Mouse (Mus musculus) limb, embryonic 10.5 days (tissue): ENCODE measurements around the gene Pak4. TPM values are rescaled to one million over a fixed set of nuclear protein-coding genes. Genes with fewer than 3 reads are reported as not detected.
"Not testable (repeated sequence)": the region's sequence is repeated elsewhere in the genome, so short reads cannot be mapped to it uniquely, and the experiment has no call there.

Source experiments
- DNase-seq: peaks from one replicate; pipeline ENCODE4 v3.0.0-alpha.2; 2017; ENCODE audit warnings: low spot score
- H3K27ac ChIP-seq: fragments of 300-500 bp; sonication (generic); 2 replicates; pipeline ENCODE4 v1.5.1; 2016; ENCODE audit warnings: mild to moderate bottlenecking
- H3K27me3 ChIP-seq: fragments of 300-500 bp; sonication (generic); 2 replicates; pipeline ENCODE4 v1.6.1; 2016; ENCODE audit warnings: low read depth, mild to moderate bottlenecking; ENCODE audit not compliant: poor library complexity, severe bottlenecking
- H3K36me3 ChIP-seq: fragments of 300-500 bp; sonication (generic); 2 replicates; pipeline ENCODE4 v1.6.1; 2016; ENCODE audit warnings: mild to moderate bottlenecking, moderate library complexity
- H3K4me1 ChIP-seq: fragments of 300-500 bp; sonication (generic); 2 replicates; pipeline ENCODE4 v1.6.1; 2016
- H3K4me3 ChIP-seq: fragments of 300-500 bp; sonication (generic); 2 replicates; pipeline ENCODE4 v1.5.1; 2016; ENCODE audit warnings: mild to moderate bottlenecking, moderate library complexity
- H3K9me3 ChIP-seq: fragments of 300-500 bp; sonication (generic); replicated peaks from 2 replicates; pipeline ENCODE4 v1.6.1; 2016; ENCODE audit warnings: mild to moderate bottlenecking
- WGBS: fragments of 180-500 bp; shearing (Covaris S2); methylation state at CpG from one replicate; pipeline ENCODE4 v1.1.7; 2016; 5-methylcytosine and 5-hydroxymethylcytosine counted together
- polyA plus RNA-seq: library from polyadenylated mRNA; unstranded; fragments of >200 nt; fragmentation: Nextera tagmentation; extraction: Ambion mirVana; gene quantifications from 2 replicates; pipeline ENCODE4 v1.2.1, GENCODE M21; 2016

The Pak4 gene
- polyA plus RNA-seq, 1 experiment from 2014 or later = 64.9 TPM

DNA sequence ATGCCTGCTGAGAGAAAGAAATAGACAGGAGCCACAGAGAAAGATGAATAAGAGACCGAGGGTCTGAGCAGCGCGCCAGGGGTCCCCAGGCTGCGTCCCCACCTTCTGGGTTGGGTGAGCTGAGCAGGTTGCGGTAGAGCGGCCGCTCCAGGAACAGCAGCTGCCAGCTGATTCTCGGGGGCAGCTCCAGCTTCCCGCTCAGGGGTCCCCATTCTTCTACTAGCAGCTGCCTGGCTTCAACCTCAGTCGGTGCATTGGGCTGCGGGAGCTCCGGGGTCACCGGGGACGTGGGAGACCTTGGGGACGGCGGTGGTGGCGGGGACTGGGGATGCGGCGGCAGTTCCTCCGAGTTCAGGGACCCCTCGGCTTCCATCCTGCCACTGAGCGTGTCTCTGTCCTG, 51.3 kb downstream of the Pak4 start:
- Histone ChIP-seq H3K4me1 (peaks cover 35% of the 10 kb centered on the region), H3K4me3 (peak overlapping the region; percentile 41), H3K9me3 (no peaks in the 10 kb centered on the region), H3K27me3 (peaks cover 60% of the 10 kb centered on the region), H3K36me3 (no peaks in the 10 kb centered on the region), H3K27ac (no peak overlapping the region)
- no peak for DNase-seq
- 1% methylated on average over 22 of the region's 22 CpGs for WGBS

DNA sequence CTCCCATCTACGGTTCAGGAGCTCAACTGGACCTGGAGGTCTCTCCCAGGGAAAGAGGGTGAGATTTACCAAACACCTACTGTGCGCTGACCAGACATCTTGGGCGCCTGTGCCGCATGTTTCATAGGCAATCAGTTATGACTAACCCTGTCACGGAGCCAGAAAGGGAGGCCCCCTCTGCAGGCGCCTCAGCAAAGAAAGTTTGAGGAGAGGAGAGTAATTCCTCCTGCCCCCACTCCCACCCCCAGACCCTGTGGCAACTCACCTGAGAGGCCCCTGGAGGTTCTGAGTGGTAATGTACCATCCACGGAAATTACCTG, 52.1 kb downstream of the Pak4 start:
- Histone ChIP-seq H3K36me3 (no peaks in the 10 kb centered on the region), H3K9me3 (no peaks in the 10 kb centered on the region), H3K4me1 (peaks cover 35% of the 10 kb centered on the region), H3K4me3 (no peak overlapping the region; the same call in 1 of the 2 replicates), H3K27me3 (peaks cover 60% of the 10 kb centered on the region), H3K27ac (no peak overlapping the region)
- WGBS = 41% methylated on average over 7 of the region's 7 CpGs
- no peak for DNase-seq

DNA sequence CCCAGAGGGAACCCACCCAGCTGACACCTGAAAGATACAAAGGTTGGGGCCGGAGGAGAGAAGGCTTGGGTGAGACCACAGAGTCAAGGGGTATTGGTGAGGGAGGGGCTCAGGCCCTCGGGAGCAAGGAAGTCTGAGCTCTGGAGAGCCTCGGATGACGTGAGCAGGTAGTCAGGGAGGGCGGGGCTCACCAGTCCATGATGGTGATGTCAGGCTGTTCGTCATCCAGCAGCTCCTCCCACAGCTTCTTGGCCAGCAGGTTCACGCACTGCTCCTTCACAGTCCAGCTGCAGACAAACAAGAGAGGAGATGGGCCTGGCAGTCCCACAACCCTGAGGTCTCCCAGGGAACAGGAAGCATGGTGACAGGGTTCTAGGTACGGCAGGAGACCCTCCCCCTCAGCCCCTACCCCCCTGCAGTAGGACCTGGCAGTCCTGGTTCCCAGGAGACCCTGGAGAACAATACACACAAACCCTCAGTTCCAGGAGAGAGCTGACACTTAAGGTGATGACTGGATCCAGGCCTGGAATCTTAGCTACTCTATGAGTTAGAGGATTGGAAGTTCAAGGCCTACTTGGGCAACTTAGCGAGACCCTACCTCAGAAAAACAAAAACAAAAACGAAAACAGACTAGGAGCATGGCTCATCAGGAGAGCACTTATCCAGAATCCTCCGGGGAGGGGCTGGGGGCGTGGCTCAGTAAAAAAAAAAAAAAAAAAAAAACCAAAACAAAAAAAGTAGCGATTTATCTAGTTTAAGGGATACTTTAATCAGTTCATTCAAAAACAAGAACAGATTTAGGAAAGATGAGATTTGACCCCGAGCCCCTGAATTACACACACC, 52.7 kb downstream of the Pak4 start:
- WGBS = 19% methylated on average over 14 of the region's 14 CpGs
- no peak overlapping the region for H3K4me3 ChIP-seq
- peaks cover 35% of the 10 kb centered on the region for H3K4me1 ChIP-seq
- H3K27me3 ChIP-seq = peaks cover 60% of the 10 kb centered on the region
- H3K9me3 ChIP-seq = no peaks in the 10 kb centered on the region
- H3K36me3 ChIP-seq = no peaks in the 10 kb centered on the region
- no peak for DNase-seq
- no peak overlapping the region for H3K27ac ChIP-seq

DNA sequence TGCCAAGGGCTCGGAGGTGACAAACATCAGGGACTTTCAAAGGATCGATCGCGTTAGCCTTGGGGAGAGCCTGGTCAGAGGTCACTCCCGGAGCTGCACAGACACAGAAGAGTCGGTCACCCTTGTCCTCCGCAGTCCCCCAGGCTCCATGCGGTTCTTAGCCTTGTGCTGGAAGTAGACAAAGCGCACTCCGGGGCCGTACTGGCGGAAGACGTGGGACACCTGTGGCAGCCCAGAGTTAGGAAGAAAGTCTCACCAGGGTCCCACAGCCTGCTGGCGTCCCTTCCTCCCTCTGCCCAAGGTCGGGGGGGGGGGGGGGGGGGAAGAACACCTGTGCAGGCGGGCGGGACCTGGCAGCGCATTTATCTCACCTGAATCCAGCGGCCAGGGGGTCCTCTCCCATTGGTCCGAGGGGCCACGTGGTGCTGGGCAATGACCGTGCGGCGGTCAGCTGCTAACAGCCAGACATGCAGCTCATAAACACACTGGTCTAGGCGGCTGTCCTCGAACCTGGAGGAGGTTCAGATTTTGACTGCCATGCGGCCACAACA, 53.9 kb downstream of the Pak4 start:
- 5% methylated on average over 27 of the region's 27 CpGs for WGBS
- Histone ChIP-seq H3K4me3 (peak overlapping the region; percentile 48), H3K36me3 (no peaks in the 10 kb centered on the region), H3K4me1 (peaks cover 35% of the 10 kb centered on the region), H3K9me3 (no peaks in the 10 kb centered on the region), H3K27ac (peak overlapping the region; percentile 51), H3K27me3 (peaks cover 60% of the 10 kb centered on the region)
- peak; percentile 64 for DNase-seq

DNA sequence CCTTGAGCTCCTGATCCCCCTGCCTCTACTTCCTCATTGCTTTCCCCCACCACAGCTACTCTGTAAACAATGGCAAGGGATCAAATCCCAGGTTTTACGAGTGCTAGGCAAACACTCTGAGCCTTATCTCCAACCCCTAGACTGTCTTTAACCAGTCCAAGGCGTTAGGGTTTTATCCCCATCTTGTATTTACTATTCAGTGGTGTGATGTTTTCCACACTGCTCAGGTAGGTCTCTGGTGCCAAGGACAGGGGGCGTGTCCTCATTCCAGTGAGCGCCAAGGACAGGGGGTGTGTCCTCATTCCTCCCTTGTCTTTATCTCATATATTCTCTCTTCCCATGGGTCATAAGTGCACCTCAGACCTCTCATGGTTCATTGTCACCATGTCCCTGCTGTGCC, 57.5 kb downstream of the Pak4 start, which contains the start of gene Sycn:
Gene Sycn (plus strand): TSS at position 360 of the 400 bp plus-strand sequence.
- Histone ChIP-seq H3K4me1 (peaks cover 16% of the 10 kb centered on the region), H3K4me3 (no peak within 1 kb of the TSS), H3K36me3 (no peaks in the 10 kb centered on the region), H3K27me3 (peaks cover 28% of the 10 kb centered on the region), H3K27ac (no peak within 1 kb of the TSS), H3K9me3 (no peaks in the 10 kb centered on the region)
- 81% methylated on average over 4 of the region's 4 CpGs for WGBS
- DNase-seq = no peak

DNA sequence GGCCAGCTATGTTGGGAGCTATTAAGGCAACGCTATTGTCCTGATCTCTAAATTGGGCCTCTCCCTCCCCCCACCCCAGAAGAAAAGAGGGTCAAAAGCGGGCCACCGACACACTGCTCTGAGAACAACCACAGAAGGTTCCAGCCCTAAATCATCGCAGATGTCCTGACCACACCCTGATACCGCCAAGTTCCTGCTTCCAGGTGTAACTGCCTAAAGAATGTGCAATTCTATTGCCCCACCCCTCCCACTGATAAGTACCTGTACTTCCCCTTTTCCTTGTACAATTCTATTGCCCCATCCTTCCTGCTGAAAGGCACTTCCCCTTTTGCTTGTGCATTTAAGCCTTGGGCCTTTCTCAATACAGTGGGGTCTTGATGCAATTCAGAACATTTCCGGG, 59.1 kb downstream of the Pak4 start:
- H3K27ac ChIP-seq, H3K4me1 ChIP-seq, H3K4me3 ChIP-seq, H3K9me3 ChIP-seq, DNase-seq, H3K36me3 ChIP-seq: not testable (repeated sequence)
- 85% methylated on average over 6 of the region's 6 CpGs for WGBS
- peaks cover 12% of the 10 kb centered on the region for H3K27me3 ChIP-seq

DNA sequence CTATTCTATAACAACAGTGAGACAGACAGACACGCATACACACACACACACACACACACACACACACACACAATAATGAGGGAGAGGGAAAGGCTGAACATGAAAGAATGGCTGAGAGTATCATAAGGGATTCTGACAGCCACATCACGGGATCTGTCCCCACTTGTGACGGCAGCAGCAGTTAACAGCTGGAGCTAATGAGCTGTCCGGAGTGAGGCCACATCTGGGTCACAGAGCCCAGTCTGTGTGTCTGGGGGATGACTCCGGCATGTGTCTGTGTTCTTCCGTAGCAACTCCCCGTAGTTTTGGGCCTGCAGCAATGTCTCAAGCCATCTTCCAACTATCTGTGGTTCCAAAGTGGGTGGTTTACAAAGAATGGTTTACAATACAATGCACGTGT, 66.0 kb downstream of the Pak4 start:
- Histone ChIP-seq H3K9me3 (no peaks in the 10 kb centered on the region), H3K27me3 (no peaks in the 10 kb centered on the region; the same call in 1 of the 2 replicates), H3K27ac (no peak overlapping the region), H3K4me1 (peaks cover 7% of the 10 kb centered on the region), H3K36me3 (no peaks in the 10 kb centered on the region), H3K4me3 (no peak overlapping the region)
- no peak for DNase-seq
- 51% methylated on average over 8 of the region's 8 CpGs for WGBS

DNA sequence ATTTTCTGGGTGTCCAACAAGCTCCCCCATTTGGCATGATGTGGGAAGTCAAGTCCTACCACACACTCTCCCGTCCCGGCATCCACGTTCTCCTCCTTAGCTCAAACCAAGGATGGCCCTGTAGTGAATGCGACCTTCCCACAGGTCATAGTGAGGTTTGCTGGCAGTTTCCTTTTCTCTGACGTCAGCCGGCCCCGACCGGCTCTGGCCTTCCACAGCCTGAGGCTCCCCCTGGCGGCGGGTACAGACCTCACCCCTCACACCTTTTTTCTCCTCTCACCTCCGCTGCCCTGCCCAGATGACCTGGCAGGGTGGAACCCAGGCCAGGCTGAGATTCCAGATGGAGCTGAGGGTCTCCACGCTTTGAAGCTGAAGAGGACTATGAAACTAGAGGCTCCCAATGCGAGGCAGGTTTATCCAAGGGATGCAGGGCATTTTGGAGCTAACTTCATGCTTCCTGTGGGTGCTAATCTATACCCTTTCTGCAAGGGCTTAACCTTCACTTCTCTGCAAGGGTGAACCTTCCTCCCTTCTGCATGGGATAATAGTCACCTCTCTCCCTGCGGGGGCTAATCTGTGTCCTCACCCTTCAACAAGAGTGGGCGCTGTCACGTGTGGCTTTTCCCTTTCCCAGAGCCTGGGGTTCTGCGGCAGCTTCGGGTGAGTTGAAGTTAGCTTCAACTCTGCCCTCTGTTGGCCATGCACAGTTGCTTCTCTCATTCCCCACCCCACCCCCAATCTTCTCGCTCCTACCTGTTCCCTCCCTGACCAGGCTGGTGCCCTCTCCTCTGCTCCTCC, 69.9 kb downstream of the Pak4 start:
- no peaks in the 10 kb centered on the region; the same call in 1 of the 2 replicates for H3K27me3 ChIP-seq
- peak; percentile 88 for DNase-seq
- no peaks in the 10 kb centered on the region for H3K9me3 ChIP-seq
- peaks cover 7% of the 10 kb centered on the region for H3K4me1 ChIP-seq
- no peaks in the 10 kb centered on the region for H3K36me3 ChIP-seq
- H3K27ac ChIP-seq = no peak overlapping the region
- 8% methylated on average over 19 of the region's 19 CpGs for WGBS
- no peak overlapping the region for H3K4me3 ChIP-seq

DNA sequence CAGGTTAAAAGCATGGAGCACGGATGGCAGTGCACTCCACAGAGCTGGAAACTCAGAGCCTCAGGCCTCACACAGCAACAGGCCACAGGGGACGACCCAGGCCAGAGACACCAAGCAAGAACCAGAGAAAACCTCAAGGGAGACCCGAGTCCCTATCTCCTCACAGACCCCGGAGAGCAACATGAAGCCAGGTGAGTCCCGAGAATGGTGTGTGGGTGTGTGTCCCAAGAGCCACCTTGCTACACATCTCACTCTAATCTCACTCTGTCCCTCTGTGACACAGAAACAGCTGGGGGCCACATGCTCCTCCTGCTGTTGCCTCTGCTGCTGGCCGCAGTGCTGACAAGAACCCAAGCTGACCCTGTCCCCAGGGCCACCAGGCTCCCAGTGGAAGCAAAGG, 75.4 kb downstream of the Pak4 start, which contains the start of gene Ifnl3:
Gene Ifnl3 (plus strand): TSS at position 301 of the 400 bp plus-strand sequence.
- H3K27ac ChIP-seq, H3K27me3 ChIP-seq, DNase-seq, H3K4me3 ChIP-seq, H3K4me1 ChIP-seq, H3K9me3 ChIP-seq, H3K36me3 ChIP-seq: not testable (repeated sequence)
- WGBS = 75% methylated on average over 5 of the region's 6 CpGs

DNA sequence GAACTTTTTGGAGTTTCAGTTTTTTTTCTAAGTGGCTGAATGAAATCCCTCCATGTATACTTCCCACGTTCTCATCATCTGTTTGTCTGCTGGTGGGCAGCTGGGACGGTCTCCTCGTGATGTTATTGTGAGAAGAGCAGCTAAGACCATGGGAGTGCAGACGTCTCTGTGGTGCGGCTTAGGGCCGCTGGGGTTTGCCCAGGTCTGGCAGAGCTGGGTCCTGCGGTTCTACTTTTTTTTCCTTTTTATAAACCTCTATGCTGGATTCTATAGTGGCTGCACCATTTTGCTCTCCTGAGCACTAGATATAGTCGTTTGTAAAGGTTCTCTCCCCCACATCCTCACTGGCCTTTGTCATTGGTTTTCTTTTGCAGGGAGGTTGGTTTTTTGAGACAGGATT, 86.5 kb downstream of the Pak4 start:
- WGBS = 76% methylated on average over 8 of the region's 8 CpGs
- no peaks in the 10 kb centered on the region for H3K4me1 ChIP-seq

DNA sequence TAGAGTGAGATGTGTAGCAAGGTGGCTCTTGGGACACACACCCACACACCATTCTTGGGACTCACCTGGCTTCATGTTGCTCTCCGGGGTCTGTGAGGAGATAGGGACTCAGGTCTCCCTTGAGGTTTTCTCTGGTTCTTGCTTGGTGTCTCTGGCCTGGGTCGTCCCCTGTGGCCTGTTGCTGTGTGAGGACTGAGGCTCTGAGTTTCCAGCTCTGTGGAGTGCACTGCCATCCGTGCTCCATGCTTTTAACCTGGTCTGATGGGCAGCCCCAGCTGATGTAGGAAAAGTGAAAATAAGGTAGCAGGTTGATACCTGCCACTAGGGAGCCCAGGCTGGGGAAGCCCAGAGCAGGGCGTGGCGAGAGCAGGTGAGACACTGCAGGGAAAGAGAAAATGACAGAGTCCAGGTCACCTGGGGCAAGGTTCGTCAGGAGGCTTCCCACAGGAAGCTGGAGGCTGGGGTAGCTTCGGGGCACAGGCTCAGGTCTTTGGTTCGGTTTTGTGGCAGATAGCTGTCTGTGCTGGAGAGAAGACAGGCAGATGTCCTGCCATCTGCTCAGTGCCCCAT, 87.5 kb downstream of the Pak4 start, which contains the start of gene Ifnl2:
Gene Ifnl2 (minus strand): TSS at position 51 of the 570 bp plus-strand sequence.
- H3K9me3 ChIP-seq, H3K27me3 ChIP-seq, H3K36me3 ChIP-seq, H3K27ac ChIP-seq, H3K4me3 ChIP-seq, H3K4me1 ChIP-seq, DNase-seq: not testable (repeated sequence)
- 69% methylated on average over 8 of the region's 8 CpGs for WGBS

More for the DNA sequence above, 86.5 kb downstream of the Pak4 start:
- Histone ChIP-seq H3K27me3 (no peaks in the 10 kb centered on the region), H3K9me3 (0 out of 2 replicates have a peak, but pooled peaks cover 2% of the 10 kb centered on the region), H3K36me3 (no peaks in the 10 kb centered on the region), H3K4me3 (no peak overlapping the region), H3K27ac (no peak overlapping the region)
- no peak for DNase-seq

DNA sequence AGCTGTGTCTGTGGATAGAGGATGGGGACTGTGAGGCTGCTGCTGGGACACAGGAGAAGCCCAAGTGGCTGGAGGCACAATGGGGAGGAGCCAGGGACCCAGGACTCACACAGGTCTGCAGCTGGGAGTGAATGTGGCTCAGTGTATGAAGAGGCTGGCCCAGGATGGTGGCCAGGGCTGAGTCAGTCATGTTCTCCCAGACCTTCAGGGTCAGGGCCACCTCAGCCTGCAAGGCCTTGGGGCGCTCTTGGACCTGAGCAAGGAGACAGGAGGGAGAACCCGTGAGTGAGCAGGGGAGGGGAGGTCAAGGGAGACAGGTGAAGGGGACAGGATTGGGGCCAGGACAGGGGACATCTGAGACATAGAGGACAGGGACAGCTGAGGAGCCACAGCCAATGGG, 88.9 kb downstream of the Pak4 start:
- 68% methylated on average over 2 of the region's 2 CpGs for whole genome bisulfite sequencing
- H3K4me3 ChIP-seq, DNase-seq, H3K4me1 ChIP-seq, H3K27ac ChIP-seq, H3K9me3 ChIP-seq, H3K27me3 ChIP-seq, H3K36me3 ChIP-seq: not testable (repeated sequence)
